Mouse (Mus musculus): ENCODE results near the gene Tmem150b.

DNA sequence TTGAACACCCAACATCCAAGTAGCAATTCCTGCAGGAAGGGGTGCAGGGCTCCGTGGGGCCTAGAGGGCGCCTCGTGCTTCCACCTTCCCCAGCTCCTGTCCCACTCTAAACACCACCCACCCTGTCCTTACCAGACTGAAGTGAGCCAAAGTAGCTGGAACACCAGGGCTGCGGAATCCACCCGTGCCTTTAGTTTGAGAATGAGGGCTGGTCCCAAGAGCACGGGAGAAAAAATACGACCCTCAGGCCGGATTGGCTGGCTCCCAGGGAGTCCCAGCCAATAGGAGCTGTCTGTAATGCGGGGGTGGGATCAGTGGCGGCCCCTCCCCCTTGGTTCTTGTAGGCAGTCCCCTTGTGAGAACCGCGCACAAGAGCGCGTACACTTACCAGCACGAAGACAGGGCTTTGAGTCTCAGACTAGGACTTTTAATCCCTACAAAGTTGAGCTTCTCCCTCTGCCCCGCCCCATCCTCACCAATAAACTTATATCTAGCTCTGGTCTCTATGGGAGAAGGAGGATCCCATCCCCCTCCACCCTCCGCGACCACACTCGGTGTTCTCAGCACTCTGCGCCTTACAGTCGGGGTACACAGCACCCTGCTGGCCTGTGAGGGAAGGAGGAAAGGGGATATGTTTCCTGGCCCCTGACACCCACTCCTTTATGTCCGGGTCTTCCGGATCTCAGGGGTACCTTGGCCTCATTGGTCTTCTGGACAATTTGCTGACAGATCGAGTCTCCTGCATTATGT lies 27.9 kb upstream of the Tmem150b start, which contains the start of gene Cox6b2:
- TF ChIP-seq CTCF (IDR thresholded peaks at IDR 0.05; ENCODE audit: insufficient read depth, low read depth, low read length) (no peak), POLR2A (IDR thresholded peaks at IDR 0.05; ENCODE audit: insufficient read depth, low read depth, low read length) (no peak)

Measured in olfactory bulb, adult 2 months (tissue).